Mouse (Mus musculus) right cerebral cortex, postnatal 10 days (tissue): ENCODE data around the gene Myog.
A peak's percentile ranks its signal among the peaks of the same experiment; 100 is the strongest.
"Not testable (repeated sequence)": the region's sequence is repeated elsewhere in the genome, so short reads cannot be mapped to it uniquely, and the experiment has no call there.

Experiments used
- DNase-seq, 2 experiments: peaks; one replicate each; pipeline ENCODE4 v3.0.0; 2021; ENCODE audit warnings: low spot score in 2 of 2

The Myog gene

DNA sequence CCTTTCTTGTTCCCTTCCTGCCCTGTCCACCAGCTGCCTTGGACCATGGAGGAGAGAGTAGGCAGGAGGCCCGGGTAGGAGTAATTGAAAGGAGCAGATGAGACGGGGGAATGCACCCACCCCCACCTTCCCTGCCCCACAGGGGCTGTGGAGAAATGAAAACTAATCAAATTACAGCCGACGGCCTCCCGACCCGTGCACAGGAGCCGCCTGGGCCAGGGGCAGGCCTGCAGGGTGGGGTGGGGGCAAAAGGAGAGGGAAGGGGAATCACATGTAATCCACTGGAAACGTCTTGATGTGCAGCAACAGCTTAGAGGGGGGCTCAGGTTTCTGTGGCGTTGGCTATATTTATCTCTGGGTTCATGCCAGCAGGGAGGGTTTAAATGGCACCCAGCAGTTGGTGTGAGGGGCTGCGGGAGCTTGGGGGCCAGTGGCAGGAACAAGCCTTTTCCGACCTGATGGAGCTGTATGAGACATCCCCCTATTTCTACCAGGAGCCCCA lies at the start of gene Myog:
Gene Myog, plus strand, starts transcription at position 392 of the 502 bp plus-strand sequence.
- no peak for DNase-seq

- peak; percentile 34 to 38 for DNase-seq
Measured at GRCm38 (mm10) chr1:134240701-134241100, 49.1 kb upstream of the Myog start.

DNA sequence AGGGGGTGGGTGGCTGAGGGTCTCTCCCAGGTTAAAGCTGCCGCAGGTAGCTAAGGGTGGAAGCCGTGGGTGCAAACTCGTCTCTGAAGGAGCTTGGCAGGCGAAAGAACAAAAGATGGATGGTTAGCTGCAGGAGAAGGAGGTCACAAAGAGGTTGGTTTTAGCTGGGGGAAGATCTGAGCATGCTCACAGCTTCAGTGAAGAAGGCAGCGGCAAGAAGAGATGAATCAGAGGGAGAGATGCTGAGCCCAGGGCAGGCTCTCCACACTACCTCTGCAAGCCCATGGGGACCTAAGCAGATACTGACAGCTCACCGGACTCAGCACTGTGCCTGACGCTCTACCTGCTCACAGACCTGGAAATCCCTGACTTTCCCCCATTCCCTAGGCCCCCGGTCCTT lies 48.5 kb upstream of the Myog start:
- peak; percentile 28 to 31 for DNase-seq

DNA sequence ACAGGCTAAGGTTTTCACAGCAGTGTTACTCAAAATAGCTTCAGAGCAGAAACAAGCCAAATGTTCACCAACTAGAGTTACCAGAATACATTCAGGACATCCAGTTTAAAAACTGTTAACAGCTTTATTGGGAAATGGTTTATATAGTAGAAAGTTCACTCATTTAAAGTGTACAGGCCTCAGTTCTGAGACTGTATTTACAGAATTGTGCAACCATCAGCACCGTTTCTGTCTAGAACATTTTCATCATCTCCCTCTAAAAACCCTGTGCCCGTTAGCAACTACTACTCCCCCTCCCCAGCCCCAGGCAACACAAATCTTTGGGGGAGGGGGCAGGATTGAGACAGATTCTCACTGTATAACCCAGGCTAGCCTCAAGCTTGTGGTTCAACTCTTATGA lies 47.5 kb upstream of the Myog start:
- peak in 1 of 2 experiments; percentile 18 for DNase-seq

GRCm38 (mm10) chr1:134243505-134243904 lies 46.3 kb upstream of the Myog start:
- DNase-seq: no peak

- DNase-seq: peak; percentile 90 to 93
Measured at GRCm38 (mm10) chr1:134243948-134244914, 45.6 kb upstream of the Myog start.

DNA sequence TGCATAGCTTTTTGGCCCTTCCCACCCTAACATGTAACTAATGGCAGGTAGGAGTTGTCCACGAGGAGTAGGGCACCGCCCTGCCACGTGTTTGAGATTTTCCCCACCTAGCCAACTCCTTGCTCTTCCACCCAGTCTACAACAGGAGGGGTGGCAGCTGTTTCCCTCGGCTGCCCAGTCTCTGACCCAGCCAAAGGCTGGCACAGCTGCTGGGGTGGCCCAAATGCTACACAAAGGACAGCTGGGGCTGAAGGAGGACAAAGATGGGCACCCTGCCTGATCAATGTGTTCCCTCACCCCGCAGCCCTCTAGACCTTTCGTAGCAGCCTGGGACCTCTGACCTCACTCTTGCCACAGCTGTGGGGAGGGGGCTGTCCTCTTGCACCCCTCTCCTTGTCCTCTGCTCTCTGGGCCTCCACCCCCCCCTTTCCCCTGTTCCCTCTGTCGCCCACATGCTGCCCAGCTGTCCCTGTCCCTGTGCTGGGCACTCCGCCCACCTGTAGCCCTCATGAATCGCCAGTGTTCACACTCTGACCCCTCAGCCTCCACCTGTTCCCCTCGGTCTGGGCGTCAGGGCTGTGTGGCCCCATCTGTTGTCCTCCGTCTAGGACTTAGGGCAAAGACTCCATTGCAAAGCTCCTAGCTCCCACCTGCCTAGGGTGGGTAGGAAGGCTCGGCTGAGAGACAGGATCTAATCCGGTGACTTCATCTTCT lies 44.6 kb upstream of the Myog start:
- DNase-seq: peak in 1 of 2 experiments; percentile 29

- DNase-seq: no peak
Measured at GRCm38 (mm10) chr1:134246590-134246989, 43.2 kb upstream of the Myog start.

GRCm38 (mm10) chr1:134249681-134250080 lies 40.1 kb upstream of the Myog start:
- not testable (repeated sequence) for DNase-seq

- DNase-seq: no peak
Measured at GRCm38 (mm10) chr1:134264341-134264740, 25.4 kb upstream of the Myog start.

DNA sequence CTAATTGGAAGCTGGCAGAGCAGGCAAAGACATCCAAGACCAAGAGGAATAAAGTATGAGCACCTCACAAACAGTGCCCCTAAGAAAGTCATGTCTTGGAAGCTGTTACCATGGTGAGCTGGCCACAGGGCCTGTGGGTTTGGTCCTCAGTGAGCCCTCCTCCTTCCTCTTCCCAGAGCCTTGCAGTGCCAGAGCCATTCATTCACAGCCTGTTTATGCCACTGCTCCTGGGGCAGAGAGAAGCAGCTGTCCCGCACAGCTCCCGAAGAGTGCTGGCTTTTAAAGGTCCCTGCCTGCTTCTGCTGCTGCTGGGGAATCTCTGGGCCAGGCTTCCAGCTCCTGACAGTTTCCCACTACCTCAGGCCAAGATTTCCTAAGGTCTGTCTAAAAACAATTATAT lies 24.0 kb upstream of the Myog start:
- peak; percentile 51 to 61 for DNase-seq

- no peak for DNase-seq
Measured at GRCm38 (mm10) chr1:134270026-134270425, 19.8 kb upstream of the Myog start.

DNA sequence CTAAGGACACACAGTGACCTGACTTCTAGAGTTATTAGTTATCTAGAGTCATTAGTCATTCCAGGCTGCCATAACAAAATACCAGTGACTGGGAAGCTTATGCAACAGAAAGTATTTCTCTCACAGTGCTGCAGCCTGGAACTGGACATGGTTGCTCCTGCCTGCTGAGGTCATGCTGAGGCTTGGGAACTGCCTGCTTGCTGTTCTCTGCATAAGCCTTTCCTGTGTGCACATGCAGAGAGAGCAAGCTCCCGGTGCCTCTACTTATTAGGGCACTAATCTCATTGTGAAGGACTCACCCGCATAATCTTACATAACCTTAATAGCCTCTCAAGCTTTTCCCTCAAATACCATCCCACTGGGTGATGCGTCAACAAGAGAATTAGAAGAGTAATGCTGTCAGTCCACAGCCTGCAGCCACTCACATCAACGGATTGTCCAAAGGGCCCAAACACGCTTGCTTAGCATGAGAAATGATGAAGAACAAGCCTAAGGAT lies 17.0 kb upstream of the Myog start:
- DNase-seq: no peak

DNA sequence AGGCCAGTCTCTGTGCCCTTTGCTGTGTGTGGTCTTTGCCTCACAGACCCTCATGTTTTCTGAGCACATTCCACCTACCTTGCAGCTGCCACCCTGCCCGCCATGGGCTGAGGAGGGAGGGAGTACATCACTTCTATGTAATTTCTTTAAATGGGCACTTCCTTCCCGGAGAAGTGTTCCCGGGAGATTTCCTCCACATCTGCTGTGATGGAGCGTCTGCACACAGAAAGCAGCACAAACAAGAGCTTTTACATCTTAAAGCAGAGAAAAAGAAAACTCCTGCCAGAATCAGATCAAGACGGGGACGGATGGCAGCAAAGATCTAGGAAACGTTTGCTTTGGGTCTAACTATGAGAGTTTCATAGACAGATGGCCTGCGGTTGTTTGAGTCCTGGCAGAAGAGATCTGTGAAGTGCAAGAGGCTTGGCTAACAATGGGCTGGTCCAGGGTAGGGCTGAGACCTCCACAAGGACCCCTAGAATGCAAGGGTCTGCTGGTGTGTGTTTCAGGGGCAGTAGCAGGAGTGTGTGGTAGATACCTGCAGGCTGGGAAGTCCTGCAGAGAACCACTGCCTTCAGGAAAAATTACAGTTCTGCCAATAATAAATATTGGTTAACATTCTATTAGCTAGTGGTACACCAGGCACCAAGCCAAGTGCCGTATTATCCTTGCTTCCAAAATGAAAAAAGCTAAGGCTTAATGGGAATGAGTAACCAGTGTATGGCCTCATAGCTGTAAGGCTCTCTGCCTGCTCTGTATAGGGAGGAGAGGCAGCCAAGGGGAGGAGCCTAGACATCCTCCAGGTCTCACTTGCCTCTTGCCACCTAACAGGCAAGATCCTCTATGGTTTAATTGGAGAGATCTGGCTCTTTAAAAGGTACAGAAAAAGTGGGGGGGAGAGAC lies 16.0 kb upstream of the Myog start:
- DNase-seq: peak; percentile 53 to 71

DNA sequence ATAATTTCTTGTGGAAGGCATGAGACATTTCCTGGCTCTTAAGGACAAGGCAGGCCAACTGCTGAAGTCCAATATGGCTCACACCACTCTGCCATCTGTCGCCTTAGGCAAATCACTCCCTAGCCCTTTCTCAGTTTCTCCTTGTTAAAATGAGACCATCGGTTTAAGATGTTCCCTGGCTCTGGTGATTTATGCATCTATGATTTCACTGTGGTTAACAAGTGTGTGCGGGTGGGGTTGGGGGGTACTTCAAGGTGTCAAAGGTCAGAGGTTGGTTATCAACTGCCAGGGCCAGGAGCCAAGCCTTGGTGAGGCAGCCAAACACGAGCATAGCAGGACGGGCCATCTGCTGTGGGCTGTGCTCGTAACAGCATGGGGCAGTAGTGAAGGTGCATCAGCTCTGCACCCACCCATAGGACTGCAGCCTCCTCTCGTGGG lies 15.3 kb upstream of the Myog start:
- no peak for DNase-seq

DNA sequence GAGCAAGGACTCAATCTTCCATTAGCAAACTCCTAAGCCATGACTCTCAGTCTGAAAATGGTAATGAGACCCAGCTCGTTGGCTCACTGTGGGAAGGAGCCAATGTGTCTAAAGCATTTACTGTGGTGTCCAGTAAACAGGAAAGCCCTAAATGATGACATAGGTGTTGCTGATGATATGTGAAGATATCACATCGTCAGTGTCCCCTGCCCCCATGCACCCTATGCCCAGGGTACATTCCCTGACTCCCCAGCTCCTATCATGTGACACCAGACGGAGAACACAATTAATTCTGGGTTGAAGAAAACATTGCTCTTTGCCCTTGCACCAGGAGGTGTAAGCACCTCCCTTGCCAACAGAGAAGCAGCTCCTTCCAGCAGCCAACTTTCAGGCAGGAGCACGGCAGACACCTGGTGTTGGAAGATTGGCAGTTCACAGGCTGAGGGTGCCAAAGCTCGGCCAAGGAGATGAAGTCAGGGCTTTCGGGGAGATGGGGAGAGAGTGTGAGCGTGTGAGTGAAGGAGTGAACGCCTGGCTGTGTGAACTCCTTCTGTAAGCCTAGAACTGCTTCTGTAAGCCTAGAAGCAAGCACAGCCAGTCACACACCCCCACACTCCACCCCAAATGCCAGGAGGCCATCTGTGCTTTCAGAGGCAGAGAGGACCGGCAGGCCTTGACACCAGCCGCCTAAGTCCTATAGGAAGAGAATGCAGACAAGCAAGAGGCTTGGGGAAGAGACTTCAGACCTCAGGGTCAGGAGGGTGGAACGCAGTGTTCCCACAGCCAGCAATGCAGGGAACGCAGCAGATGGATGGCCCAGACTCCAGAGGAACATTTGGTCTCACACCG lies 13.9 kb upstream of the Myog start:
- peak in 1 of 2 experiments; percentile 44 for DNase-seq

DNA sequence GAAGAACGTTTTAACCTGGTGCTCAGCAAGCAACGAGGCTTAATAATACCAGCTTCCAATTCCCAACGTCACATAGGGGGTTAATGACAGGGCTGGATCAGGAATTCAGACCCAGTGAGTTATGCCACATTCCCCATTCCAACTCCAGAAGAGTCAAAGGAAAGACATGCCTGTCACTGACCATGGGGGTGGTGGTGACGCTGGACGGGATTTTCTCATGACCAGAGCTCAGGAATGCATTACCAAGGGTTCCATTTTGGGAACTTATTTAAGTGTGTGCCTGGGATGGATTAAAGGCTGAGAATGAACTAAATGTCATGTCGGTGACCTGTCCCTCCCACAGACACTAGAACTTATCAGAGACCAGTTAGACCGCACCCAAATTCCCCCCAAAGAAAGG lies 13.0 kb upstream of the Myog start:
- DNase-seq: no peak

DNA sequence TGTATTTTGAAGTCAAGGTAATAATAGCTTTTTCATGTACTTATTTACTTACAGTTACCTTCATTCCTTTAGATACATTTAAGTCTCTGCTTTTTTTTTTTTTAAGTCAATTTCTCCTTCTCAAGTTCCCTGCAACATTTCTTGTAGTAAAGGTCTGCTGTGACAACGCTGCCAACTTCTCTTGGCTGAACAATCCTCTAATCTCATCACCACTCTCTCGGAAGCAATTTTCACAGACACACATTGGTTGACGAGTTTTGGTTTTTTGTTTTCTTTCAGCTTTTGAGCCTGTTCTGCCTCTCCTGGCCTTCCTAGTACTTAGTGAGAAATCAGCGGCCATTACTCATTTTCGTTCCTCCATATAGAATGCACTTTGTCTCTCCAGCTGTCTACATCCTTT lies 9.6 kb upstream of the Myog start:
- no peak for DNase-seq

DNA sequence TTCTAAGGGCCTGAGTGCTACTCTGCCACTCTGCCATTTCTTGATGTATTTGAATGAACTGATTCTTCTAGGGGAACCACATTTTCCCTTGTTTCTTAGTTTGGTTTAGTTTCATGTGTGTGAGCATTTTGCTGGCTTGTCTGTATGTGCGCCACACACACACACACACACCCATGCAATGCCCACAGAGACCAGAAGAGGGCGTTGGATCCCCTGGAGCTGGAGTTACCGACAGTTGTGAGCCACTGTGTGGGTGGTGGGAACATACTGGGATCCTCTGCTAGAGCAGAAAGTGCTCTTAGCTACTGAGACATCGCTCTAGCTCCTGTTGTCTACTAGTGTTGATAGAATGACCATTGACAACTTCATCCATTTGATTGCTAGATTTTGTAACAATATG lies 8.2 kb upstream of the Myog start:
- no peak for DNase-seq

DNA sequence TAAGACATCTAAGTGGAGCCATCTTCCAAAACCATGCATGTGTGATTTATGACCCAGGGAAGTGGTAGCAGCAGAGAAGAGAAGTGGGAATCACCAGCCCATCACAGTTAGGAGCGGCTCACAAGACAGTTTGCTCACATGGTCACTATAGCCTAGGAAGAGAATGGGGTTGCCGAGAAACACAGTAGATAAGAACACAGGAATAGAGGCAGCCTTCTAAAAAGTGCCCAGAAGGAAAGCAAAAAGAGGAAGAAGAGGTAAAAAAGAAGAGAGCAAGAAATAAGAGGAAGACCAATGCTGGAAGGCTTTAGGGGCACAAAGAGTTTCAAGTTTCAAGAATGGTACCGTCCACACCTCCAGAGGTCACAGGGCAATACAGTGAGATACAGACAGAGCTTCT lies 7.4 kb upstream of the Myog start:
- no peak for DNase-seq
